Mouse (Mus musculus) liver, embryonic 14.5 days (tissue): ENCODE measurements around the gene Pold2.

Source experiments
- CTCF ChIP-seq: IDR thresholded peaks from 2 replicates; pipeline ENCODE4 v1.5.1; 2016; ENCODE audit warnings: antibody characterized with exemption, low read depth, control low read depth
- EP300 ChIP-seq: IDR thresholded peaks from 2 replicates; pipeline ENCODE4 v1.6.1; 2016; ENCODE audit warnings: antibody characterized with exemption, low read depth

DNA sequence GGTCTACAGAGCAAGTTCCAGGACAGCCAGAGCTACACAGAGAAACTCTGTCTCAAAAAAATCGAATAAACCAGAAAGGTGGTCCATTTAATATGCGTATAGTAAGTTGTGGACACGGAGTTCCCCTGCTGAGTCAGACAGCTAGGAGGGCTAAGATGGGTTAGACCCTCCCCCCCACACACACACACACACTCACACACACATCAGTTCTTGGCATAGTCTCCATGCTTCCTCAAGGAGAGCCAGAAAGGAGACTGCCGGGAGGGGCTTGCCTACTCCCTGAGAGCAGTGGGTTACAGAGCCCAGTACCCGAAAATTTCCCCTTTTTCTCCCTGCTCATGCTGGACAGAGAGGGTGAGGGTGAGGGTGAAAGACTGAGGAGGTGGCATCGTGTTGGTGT lies 17.5 kb downstream of the Pold2 start:
- TF ChIP-seq CTCF (no peak), EP300 (no peak)
